Comparison of ENCODE assay signal across 21 mouse cellular contexts in the genomic region with DNA sequence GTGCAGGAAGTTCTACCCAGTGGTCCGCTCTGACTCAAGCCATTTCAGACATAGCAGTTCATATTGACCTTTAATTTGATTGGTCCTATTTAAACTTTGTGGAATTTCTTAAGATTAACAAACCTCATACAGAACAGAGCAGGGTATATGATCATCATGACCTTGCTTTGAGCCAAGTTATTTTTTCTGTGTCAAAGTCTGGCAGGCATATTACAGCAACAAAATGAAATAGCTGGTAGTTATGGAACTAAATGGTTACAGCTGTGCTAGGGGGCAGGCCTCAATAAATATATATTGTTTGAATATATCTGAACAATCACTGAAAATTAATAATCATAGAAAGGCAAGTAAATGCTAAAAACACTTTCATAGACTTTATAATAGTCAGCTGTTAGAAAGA.
A peak's percentile ranks its signal among the peaks of the same experiment; 100 is the strongest.
DNase-seq lines count a peak whose midpoint lies in the region; ATAC-seq and TF ChIP-seq lines count a peak whose summit lies in the region.
"Had no signal": no experiment of that assay in that cellular context is flagged by ENCODE, and none has a peak within 500 bp of the region (broad histone marks: within the 10 kb centered on the region; RNA-seq: fewer than 3 reads in every experiment).

No protein-coding gene starts in this region.

- WGBS in limb, embryonic 11.5 days = 73% methylated on average over 1 of the region's 1 CpGs
- WGBS in limb, embryonic 10.5 days = 94% methylated on average over 1 of the region's 1 CpGs
- WGBS in limb, embryonic 13.5 days = 64% methylated on average over 1 of the region's 1 CpGs
- 93% methylated on average over 1 of the region's 1 CpGs for WGBS in midbrain, embryonic 10.5 days

- no peak overlapping the region for H3K27ac ChIP-seq in limb, embryonic 11.5 days (replicated peaks; ENCODE audit: low read depth, low read length)
- H3K27ac ChIP-seq in limb, embryonic 10.5 days = no peak overlapping the region
- H3K27ac ChIP-seq in embryonic fibroblast, embryonic 13.5 days (ENCODE audit: insufficient read depth, low read length) = no peak overlapping the region
- no peak overlapping the region for H3K27ac ChIP-seq in limb, embryonic 13.5 days
- no peak overlapping the region for H3K27ac ChIP-seq in midbrain, embryonic 10.5 days (replicated peaks)

- ATAC-seq in limb, embryonic 11.5 days (ENCODE audit: insufficient number of reproducible peaks, low FRiP score, low TSS enrichment, low read depth) = peak; percentile 73; the same call in 1 of the 2 replicates
- peak; percentile 59; the same call in 1 of the 2 replicates for ATAC-seq in limb, embryonic 13.5 days (ENCODE audit: low FRiP score, low read depth)
- ATAC-seq: activated CD4-positive, CD25-positive, alpha-beta regulatory T cell, adult 4 months; CD4-positive, CD25-positive, alpha-beta regulatory T cell, adult 4 months; Patski had no signal

- no peaks in the 10 kb centered on the region for H3K9me3 ChIP-seq in limb, embryonic 11.5 days (ENCODE audit: control insufficient read depth, low read length)
- no peaks in the 10 kb centered on the region for H3K9me3 ChIP-seq in limb, embryonic 10.5 days (replicated peaks)
- H3K9me3 ChIP-seq in limb, embryonic 13.5 days = no peaks in the 10 kb centered on the region
- no peaks in the 10 kb centered on the region for H3K9me3 ChIP-seq in midbrain, embryonic 10.5 days (replicated peaks)
- H3K9me3 ChIP-seq: G1E had no signal

- H3K27me3 ChIP-seq in limb, embryonic 11.5 days (ENCODE audit: control insufficient read depth, insufficient read depth, low read length) = no peaks in the 10 kb centered on the region
- no peaks in the 10 kb centered on the region for H3K27me3 ChIP-seq in limb, embryonic 10.5 days (ENCODE audit: low read depth, poor library complexity, severe bottlenecking)
- H3K27me3 ChIP-seq in limb, embryonic 13.5 days = no peaks in the 10 kb centered on the region
- H3K27me3 ChIP-seq in midbrain, embryonic 10.5 days (ENCODE audit: low read depth, poor library complexity, severe bottlenecking) = no peaks in the 10 kb centered on the region
- H3K27me3 ChIP-seq: CH12.LX, Patski had no signal

- H3K9ac ChIP-seq in limb, embryonic 11.5 days (ENCODE audit: low read length) = no peak overlapping the region
- H3K9ac ChIP-seq in limb, embryonic 13.5 days = no peak overlapping the region

- no peak for DNase-seq in limb, embryonic 11.5 days (ENCODE audit: low spot score)
- no peak for DNase-seq in limb, embryonic 10.5 days (ENCODE audit: low spot score)
- DNase-seq in thymus, postnatal 4 days = no peak
- no peak for DNase-seq in midbrain, embryonic 10.5 days (ENCODE audit: low spot score)
- DNase-seq: adrenal gland, adult 2 months; adrenal gland, adult 8-10 months; adrenal gland, postnatal 10 days; adrenal gland, postnatal 14 days; adrenal gland, postnatal 25 days; adrenal gland, postnatal 36 days; B cell, adult 2 months; cerebellum, adult 11 months; cerebellum, adult 11-12 months; cerebellum, adult 18-20 months had no signal

- no peak overlapping the region for H3K4me3 ChIP-seq in limb, embryonic 11.5 days (ENCODE audit: low read depth, low read length)
- H3K4me3 ChIP-seq in limb, embryonic 10.5 days = no peak overlapping the region
- H3K4me3 ChIP-seq in embryonic fibroblast, embryonic 13.5 days (ENCODE audit: insufficient read depth, low read length) = no peak overlapping the region
- no peak overlapping the region for H3K4me3 ChIP-seq in limb, embryonic 13.5 days
- no peak overlapping the region for H3K4me3 ChIP-seq in midbrain, embryonic 10.5 days

- no peaks in the 10 kb centered on the region for H3K4me1 ChIP-seq in limb, embryonic 11.5 days (ENCODE audit: control insufficient read depth, insufficient read depth, low read length)
- no peaks in the 10 kb centered on the region for H3K4me1 ChIP-seq in limb, embryonic 10.5 days
- no peaks in the 10 kb centered on the region for H3K4me1 ChIP-seq in embryonic fibroblast, embryonic 13.5 days (ENCODE audit: control insufficient read depth, insufficient read depth, low read length)
- H3K4me1 ChIP-seq in limb, embryonic 13.5 days = no peaks in the 10 kb centered on the region
- no peaks in the 10 kb centered on the region for H3K4me1 ChIP-seq in midbrain, embryonic 10.5 days

- peak; percentile 20; the same call in 1 of the 2 replicates for TF ChIP-seq POLR2A in embryonic fibroblast, embryonic 13.5 days (IDR thresholded peaks at IDR 0.05; ENCODE audit: low read depth, low read length)

- no peak for TF ChIP-seq CTCF in embryonic fibroblast, embryonic 13.5 days (IDR thresholded peaks at IDR 0.05; ENCODE audit: borderline replicate concordance, insufficient read depth, low read length)

- no peaks in the 10 kb centered on the region for H3K36me3 ChIP-seq in limb, embryonic 11.5 days (ENCODE audit: control insufficient read depth, insufficient read depth, low read length)
- H3K36me3 ChIP-seq in limb, embryonic 10.5 days = no peaks in the 10 kb centered on the region
- H3K36me3 ChIP-seq in limb, embryonic 13.5 days = no peaks in the 10 kb centered on the region
- H3K36me3 ChIP-seq in midbrain, embryonic 10.5 days = no peaks in the 10 kb centered on the region
- H3K36me3 ChIP-seq: G1E had no signal

- no peak overlapping the region for H3K4me2 ChIP-seq in limb, embryonic 11.5 days (ENCODE audit: low read depth, severe bottlenecking)
- no peak overlapping the region for H3K4me2 ChIP-seq in limb, embryonic 13.5 days (replicated peaks)
